Mouse (Mus musculus): ENCODE measurements around the gene Olfr731. TPM values are rescaled to one million over a fixed set of nuclear protein-coding genes. Genes with fewer than 3 reads are reported as not detected.

Gene Olfr731
- not detected for total RNA-seq (2023)

DNA sequence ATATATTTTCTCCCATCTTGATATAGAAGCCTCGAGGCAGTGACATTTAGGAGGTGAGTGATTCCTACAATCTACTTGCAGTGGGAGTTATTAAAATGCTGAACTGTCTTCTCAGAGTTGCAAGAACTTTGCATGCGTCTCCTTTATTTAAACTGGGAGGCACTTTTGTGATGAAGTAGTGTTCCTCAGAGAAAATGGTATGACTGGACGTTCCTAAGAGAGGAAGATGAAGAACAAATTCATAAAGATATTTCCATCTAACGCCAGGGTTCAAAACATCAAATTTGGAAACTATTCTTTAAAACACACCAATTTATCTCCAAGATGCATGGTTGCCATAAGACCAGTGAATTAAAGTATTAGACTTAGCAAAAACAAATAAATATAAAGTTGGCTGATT, at the start of gene Olfr731:
TSS of gene Olfr731 (minus strand) at position 101 of the 400 bp plus-strand sequence.

DNA sequence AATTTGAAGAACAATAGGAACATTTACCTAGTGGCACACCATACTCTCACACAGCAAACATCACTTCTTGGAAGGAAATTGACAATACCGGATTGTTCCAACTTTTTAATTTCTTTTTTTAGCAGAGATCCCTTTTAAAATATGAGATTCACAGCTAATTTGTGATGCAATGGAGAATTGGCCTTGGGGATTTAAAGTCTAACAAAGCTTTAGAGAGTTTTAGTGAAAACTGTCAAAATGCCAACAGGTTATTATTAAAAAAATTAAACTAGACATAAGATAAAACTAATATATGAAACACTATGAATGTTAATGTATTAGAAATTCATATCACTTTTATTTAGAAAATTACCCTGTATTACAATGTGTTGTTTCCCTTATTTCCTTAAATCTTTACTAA, 42.4 kb upstream of the Olfr731 start, which contains the start of gene Olfr732:
TSS of gene Olfr732 (minus strand) at position 101 of the 400 bp plus-strand sequence.

DNA sequence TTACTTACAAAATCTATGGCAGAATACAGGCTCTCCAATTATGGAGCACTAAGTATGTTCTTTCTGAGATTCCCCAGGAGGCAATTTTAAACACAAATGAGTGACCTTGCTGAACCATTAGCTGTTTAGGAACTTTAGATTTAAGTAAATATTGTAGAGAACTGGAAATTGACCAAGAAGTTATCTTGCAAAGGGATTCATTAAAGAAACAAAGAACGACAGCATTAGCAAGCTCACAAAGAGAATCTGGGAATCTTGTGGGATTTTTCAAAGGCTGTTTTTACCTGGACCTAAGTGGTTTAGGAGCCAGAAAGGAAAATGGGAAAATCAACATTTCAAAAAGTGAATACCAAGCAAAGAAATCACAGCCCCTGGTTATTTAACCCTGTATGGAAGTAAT, 53.6 kb downstream of the Olfr731 start, which contains the start of gene Olfr730:
TSS of gene Olfr730 (minus strand) at position 101 of the 400 bp plus-strand sequence.

Other genes with a start within 250 kb of the Olfr731 start
- gene Olfr725, start 201.5 kb downstream of the Olfr731 start, total RNA-seq (2023) = not detected
- gene Olfr726, start 150.9 kb downstream of the Olfr731 start, total RNA-seq (2023) = not detected
- gene Olfr727, start 118.7 kb downstream of the Olfr731 start, total RNA-seq (2023) = not detected
- not detected for gene Olfr728, start 99.2 kb downstream of the Olfr731 start, total RNA-seq (2023)
- not detected for gene Olfr729, start 89.0 kb downstream of the Olfr731 start, total RNA-seq (2023)
- gene Olfr730, start 53.7 kb downstream of the Olfr731 start, total RNA-seq (2023) = not detected
- not detected for gene Olfr732, start 42.3 kb upstream of the Olfr731 start, total RNA-seq (2023)
- gene Olfr733, start 59.7 kb upstream of the Olfr731 start, total RNA-seq (2023) = not detected
- not detected for gene Olfr734, start 84.9 kb upstream of the Olfr731 start, total RNA-seq (2023)
- under 1 TPM in 1 of 2 experiments, not detected in 1; 0.09 TPM for gene Olfr735, start 107.0 kb upstream of the Olfr731 start, total RNA-seq (2023)
- under 1 TPM; 0.22 TPM for gene Tlr11, start 116.0 kb upstream of the Olfr731 start, total RNA-seq (2023)
- gene Olfr736, start 139.3 kb upstream of the Olfr731 start, total RNA-seq (2023) = not detected
- gene Olfr738, start 165.7 kb upstream of the Olfr731 start, total RNA-seq (2023) = not detected
- not detected for gene Olfr739, start 176.8 kb upstream of the Olfr731 start, total RNA-seq (2023)
- gene Olfr740, start 203.7 kb upstream of the Olfr731 start, total RNA-seq (2023) = not detected
- not detected for gene Olfr741, start 230.9 kb upstream of the Olfr731 start, total RNA-seq (2023)

All from neutrophil, adult 83 days (primary cell).